Mouse (Mus musculus): Measurements from ENCODE around the gene Serpinb6a. TPM values are rescaled to one million over a fixed set of nuclear protein-coding genes. Genes with fewer than 3 reads are reported as not detected.

Serpinb6a gene
- 28.8 TPM for polyA plus RNA-seq (2017; shearing (Covaris generic))

GRCm38 (mm10) chr13:34002058-34003006 is at the start of gene Serpinb6a, which contains the start of gene Ripk1:
TSS of gene Serpinb6a (minus strand) at chr13:34002794.
TSS of gene Ripk1 (plus strand) at chr13:34002363.

DNA sequence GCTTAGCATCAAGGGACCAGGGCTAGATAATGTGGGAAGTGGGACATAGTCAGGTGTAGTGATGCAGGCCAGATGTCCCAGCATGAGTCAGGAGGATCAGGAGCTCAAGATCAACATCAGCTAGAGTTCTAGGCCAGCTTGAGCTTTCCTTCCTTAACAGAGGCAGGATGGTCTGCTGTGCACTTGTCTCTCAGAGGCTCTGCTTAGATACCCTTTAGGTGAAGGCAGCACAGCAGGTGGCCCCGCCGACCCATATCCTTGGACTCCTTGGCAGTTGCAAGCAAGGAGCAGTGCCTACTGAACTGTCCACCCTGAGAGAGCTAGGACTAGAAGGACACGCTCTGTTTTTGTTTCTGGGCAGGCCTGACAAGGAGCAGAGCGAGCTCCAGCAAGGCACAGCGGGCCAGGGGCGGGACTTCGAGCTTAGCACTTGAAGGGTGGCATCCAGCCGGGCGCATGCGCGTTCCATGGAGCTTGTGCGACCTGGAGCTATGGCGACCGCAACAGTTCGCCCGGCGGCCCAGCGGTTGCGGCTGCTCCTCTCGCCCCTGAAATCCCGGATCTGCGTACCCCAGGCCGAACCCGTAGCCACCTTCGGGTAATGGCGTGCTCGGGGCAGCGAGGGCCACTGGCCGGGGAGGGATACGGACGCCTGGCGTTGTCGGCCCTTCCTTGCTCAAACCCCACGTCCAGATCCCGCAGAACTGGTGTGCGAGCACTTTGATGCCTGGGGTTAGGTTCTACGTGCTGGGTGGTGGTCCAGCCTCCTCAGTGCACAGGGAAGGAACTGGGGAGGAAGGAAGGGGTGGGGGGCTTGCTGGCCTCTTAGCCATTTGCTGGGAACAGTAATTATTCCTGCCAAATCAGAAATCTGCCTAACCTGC is 34.8 kb upstream of the Serpinb6a start, which contains the start of gene Bphl:
TSS of gene Bphl (plus strand) at position 426 of the 884 bp plus-strand sequence.

GRCm38 (mm10) chr13:33964206-33965046 is 38.2 kb downstream of the Serpinb6a start, which contains the start of gene Nqo2:
TSS of gene Nqo2 (plus strand) at chr13:33964687.

GRCm38 (mm10) chr13:33905176-33905954 is 97.2 kb downstream of the Serpinb6a start, which contains the start of gene Serpinb6c:
TSS of gene Serpinb6c (minus strand) at chr13:33905708.

Other genes with a start within 250 kb of the Serpinb6a start
- not detected for gene Serpinb6e, start 159.4 kb downstream of the Serpinb6a start, polyA plus RNA-seq (2017; shearing (Covaris generic))
- not detected for gene Serpinb6c, start 97.1 kb downstream of the Serpinb6a start, polyA plus RNA-seq (2017; shearing (Covaris generic))
- 15.3 TPM for gene Nqo2, start 38.1 kb downstream of the Serpinb6a start, polyA plus RNA-seq (2017; shearing (Covaris generic))
- gene Ripk1, start 431 bp downstream of the Serpinb6a start, polyA plus RNA-seq (2017; shearing (Covaris generic)): 79.3 TPM
- gene Bphl, start 34.8 kb upstream of the Serpinb6a start, polyA plus RNA-seq (2017; shearing (Covaris generic)): 12.4 TPM
- 28.9 TPM for gene Tubb2a, start 75.2 kb upstream of the Serpinb6a start, polyA plus RNA-seq (2017; shearing (Covaris generic))
- 0.28 TPM for gene Tubb2b, start 127.7 kb upstream of the Serpinb6a start, polyA plus RNA-seq (2017; shearing (Covaris generic))
- gene Psmg4, start 160.2 kb upstream of the Serpinb6a start, polyA plus RNA-seq (2017; shearing (Covaris generic)): 44.1 TPM

Data from effector memory CD4-positive, alpha-beta T cell, adult 7 months (primary cell).